Mouse (Mus musculus): ENCODE results near the gene Rec8. TPM values are rescaled to one million over a fixed set of nuclear protein-coding genes. Genes with fewer than 3 reads are reported as not detected.
A peak's percentile ranks its signal among the peaks of the same experiment; 100 is the strongest.

Rec8 gene
- polyA plus RNA-seq, 1 experiment from 2014 or later: 4.5 TPM

GRCm38 (mm10) chr14:55671486-55671832 lies 53.6 kb downstream of the Rec8 start:
- TF ChIP-seq EP300 (optimal IDR thresholded peaks at IDR 0.05): no peak
- DNase-seq (ENCODE audit: low spot score) (no peak), ATAC-seq (ENCODE audit: low FRiP score, low TSS enrichment) (peak; percentile 11; the same call in 1 of the 2 replicates)
- no peaks in the 10 kb centered on the region for H3K27me3 ChIP-seq (ENCODE audit: control insufficient read depth, insufficient read depth, low read length)
- WGBS: 0% methylated on average over 12 of the region's 12 CpGs
- peak overlapping the region; percentile 78 for H3K4me3 ChIP-seq (ENCODE audit: low read depth, low read length)
- no peaks in the 10 kb centered on the region for H3K9me3 ChIP-seq (ENCODE audit: control insufficient read depth, low read length)
- H3K36me3 ChIP-seq (ENCODE audit: control insufficient read depth, insufficient read depth, low read length): no peaks in the 10 kb centered on the region
- peaks cover 3% of the 10 kb centered on the region; the same call in 1 of the 2 replicates for H3K4me1 ChIP-seq (replicated peaks; ENCODE audit: control insufficient read depth, insufficient read depth)
- H3K4me2 ChIP-seq (replicated peaks; ENCODE audit: low read depth): peak overlapping the region; percentile 84
- peak overlapping the region; percentile 82 for H3K27ac ChIP-seq (replicated peaks)
- peak overlapping the region; percentile 84 for H3K9ac ChIP-seq (ENCODE audit: low read length)

GRCm38 (mm10) chr14:55671833-55672740 lies 54.2 kb downstream of the Rec8 start, which contains the start of the genes Gmpr2 and Nedd8:
TSS of gene Gmpr2 (plus strand) at chr14:55671941.
TSS of gene Nedd8 (minus strand) at chr14:55672124.
- Histone ChIP-seq H3K4me2 (replicated peaks; ENCODE audit: low read depth) (peak within 1 kb of the TSS; percentile 84), H3K4me3 (ENCODE audit: low read depth, low read length) (peak within 1 kb of the TSS; percentile 78), H3K9me3 (ENCODE audit: control insufficient read depth, low read length) (no peaks in the 10 kb centered on the region), H3K27me3 (ENCODE audit: control insufficient read depth, insufficient read depth, low read length) (no peaks in the 10 kb centered on the region), H3K9ac (ENCODE audit: low read length) (peak within 1 kb of the TSS; percentile 84), H3K36me3 (ENCODE audit: control insufficient read depth, insufficient read depth, low read length) (no peaks in the 10 kb centered on the region), H3K4me1 (replicated peaks; ENCODE audit: control insufficient read depth, insufficient read depth) (peaks cover 3% of the 10 kb centered on the region; the same call in 1 of the 2 replicates), H3K27ac (replicated peaks) (peak within 1 kb of the TSS; percentile 82)
- peak; percentile 89 for DNase-seq (ENCODE audit: low spot score)
- WGBS: 1% methylated on average over 38 of the region's 38 CpGs
- ATAC-seq (ENCODE audit: low FRiP score, low TSS enrichment): peak; percentile 97
- TF ChIP-seq EP300 (optimal IDR thresholded peaks at IDR 0.05): no peak
- TF ChIP-seq CTCF (IDR thresholded peaks at IDR 0.05; ENCODE audit: low read depth): no peak

- 68% methylated on average over 7 of the region's 7 CpGs for WGBS
- no peak for DNase-seq (ENCODE audit: low spot score)
- no peaks in the 10 kb centered on the region for H3K9me3 ChIP-seq (ENCODE audit: control insufficient read depth, low read length)
- no peaks in the 10 kb centered on the region for H3K27me3 ChIP-seq (ENCODE audit: control insufficient read depth, insufficient read depth, low read length)
- H3K9ac ChIP-seq (ENCODE audit: low read length): peak overlapping the region; percentile 84
- no peak overlapping the region; the same call in 1 of the 2 replicates for H3K27ac ChIP-seq (replicated peaks)
- no peaks in the 10 kb centered on the region; the same call in 1 of the 2 replicates for H3K36me3 ChIP-seq (ENCODE audit: control insufficient read depth, insufficient read depth, low read length)
- ATAC-seq (ENCODE audit: low FRiP score, low TSS enrichment): no peak
- TF ChIP-seq CTCF (IDR thresholded peaks at IDR 0.05; ENCODE audit: low read depth) (no peak), EP300 (optimal IDR thresholded peaks at IDR 0.05) (no peak)
- H3K4me2 ChIP-seq (replicated peaks; ENCODE audit: low read depth): peak overlapping the region; percentile 84
- H3K4me1 ChIP-seq (replicated peaks; ENCODE audit: control insufficient read depth, insufficient read depth): peaks cover 3% of the 10 kb centered on the region; the same call in 1 of the 2 replicates
- peak overlapping the region; percentile 78 for H3K4me3 ChIP-seq (ENCODE audit: low read depth, low read length)
Measured at GRCm38 (mm10) chr14:55672741-55673060, 54.9 kb downstream of the Rec8 start.

Other genes starting within 250 kb of the Rec8 start
- gene Dhrs4, start 139.3 kb upstream of the Rec8 start, polyA plus RNA-seq (2015; fragmentation: Nextera tagmentation; extraction: Ambion mirVana): 53.7 and 54.5 TPM in 2 replicates
- gene Carmil3, start 127.4 kb upstream of the Rec8 start, polyA plus RNA-seq (2015; fragmentation: Nextera tagmentation; extraction: Ambion mirVana): 0.46 and 0.81 TPM in 2 replicates
- 0.08 and 0.17 TPM in 2 replicates for gene Cpne6, start 107.6 kb upstream of the Rec8 start, polyA plus RNA-seq (2015; fragmentation: Nextera tagmentation; extraction: Ambion mirVana)
- 0.11 TPM in 1 of 2 replicates, not detected in the other for gene Nrl, start 93.1 kb upstream of the Rec8 start, polyA plus RNA-seq (2015; fragmentation: Nextera tagmentation; extraction: Ambion mirVana)
- 15.7 and 16.1 TPM in 2 replicates for gene Pck2, start 77.8 kb upstream of the Rec8 start, polyA plus RNA-seq (2015; fragmentation: Nextera tagmentation; extraction: Ambion mirVana)
- gene Dcaf11, start 58.0 kb upstream of the Rec8 start, polyA plus RNA-seq (2015; fragmentation: Nextera tagmentation; extraction: Ambion mirVana): 45.9 and 51.0 TPM in 2 replicates
- gene A730061H03Rik, start 57.6 kb upstream of the Rec8 start, polyA plus RNA-seq (2015; fragmentation: Nextera tagmentation; extraction: Ambion mirVana): 0.57 and 0.93 TPM in 2 replicates
- gene Fitm1, start 42.4 kb upstream of the Rec8 start, polyA plus RNA-seq (2015; fragmentation: Nextera tagmentation; extraction: Ambion mirVana): 0.30 and 0.35 TPM in 2 replicates
- 130 and 136 TPM in 2 replicates for gene Psme1, start 39.9 kb upstream of the Rec8 start, polyA plus RNA-seq (2015; fragmentation: Nextera tagmentation; extraction: Ambion mirVana)
- 13.1 and 14.5 TPM in 2 replicates for gene Emc9, start 32.7 kb upstream of the Rec8 start, polyA plus RNA-seq (2015; fragmentation: Nextera tagmentation; extraction: Ambion mirVana)
- gene Psme2, start 26.9 kb upstream of the Rec8 start, polyA plus RNA-seq (2015; fragmentation: Nextera tagmentation; extraction: Ambion mirVana): 268 and 316 TPM in 2 replicates
- 9.5 and 11.3 TPM in 2 replicates for gene Rnf31, start 26.3 kb upstream of the Rec8 start, polyA plus RNA-seq (2015; fragmentation: Nextera tagmentation; extraction: Ambion mirVana)
- 14.1 and 14.7 TPM in 2 replicates for gene Irf9, start 14.5 kb upstream of the Rec8 start, polyA plus RNA-seq (2015; fragmentation: Nextera tagmentation; extraction: Ambion mirVana)
- gene Ipo4, start 17.9 kb downstream of the Rec8 start, polyA plus RNA-seq (2015; fragmentation: Nextera tagmentation; extraction: Ambion mirVana): 28.8 and 38.3 TPM in 2 replicates
- gene Gm49378, start 19.9 kb downstream of the Rec8 start, polyA plus RNA-seq (2015; fragmentation: Nextera tagmentation; extraction: Ambion mirVana): 1.2 and 1.3 TPM in 2 replicates
- 71.7 and 75.6 TPM in 2 replicates for gene Tm9sf1, start 25.8 kb downstream of the Rec8 start, polyA plus RNA-seq (2015; fragmentation: Nextera tagmentation; extraction: Ambion mirVana)
- gene Tssk4, start 32.1 kb downstream of the Rec8 start, polyA plus RNA-seq (2015; fragmentation: Nextera tagmentation; extraction: Ambion mirVana): 0.46 and 0.57 TPM in 2 replicates
- gene Mdp1, start 42.5 kb downstream of the Rec8 start, polyA plus RNA-seq (2015; fragmentation: Nextera tagmentation; extraction: Ambion mirVana): 46.5 and 50.6 TPM in 2 replicates
- gene Gmpr2, start 53.9 kb downstream of the Rec8 start, polyA plus RNA-seq (2015; fragmentation: Nextera tagmentation; extraction: Ambion mirVana): 24.8 and 26.8 TPM in 2 replicates
- gene Nedd8, start 54.1 kb downstream of the Rec8 start, polyA plus RNA-seq (2015; fragmentation: Nextera tagmentation; extraction: Ambion mirVana): 402 and 425 TPM in 2 replicates
- 17.5 and 17.8 TPM in 2 replicates for gene Tinf2, start 63.8 kb downstream of the Rec8 start, polyA plus RNA-seq (2015; fragmentation: Nextera tagmentation; extraction: Ambion mirVana)
- 79.0 and 80.6 TPM in 2 replicates for gene Tgm1, start 95.9 kb downstream of the Rec8 start, polyA plus RNA-seq (2015; fragmentation: Nextera tagmentation; extraction: Ambion mirVana)
- gene Rabggta, start 104.2 kb downstream of the Rec8 start, polyA plus RNA-seq (2015; fragmentation: Nextera tagmentation; extraction: Ambion mirVana): 25.7 and 27.3 TPM in 2 replicates
- 92.3 and 99.5 TPM in 2 replicates for gene Dhrs1, start 127.7 kb downstream of the Rec8 start, polyA plus RNA-seq (2015; fragmentation: Nextera tagmentation; extraction: Ambion mirVana)
- 16.8 and 19.8 TPM in 2 replicates for gene Nop9, start 127.7 kb downstream of the Rec8 start, polyA plus RNA-seq (2015; fragmentation: Nextera tagmentation; extraction: Ambion mirVana)
- gene Cideb, start 140.4 kb downstream of the Rec8 start, polyA plus RNA-seq (2015; fragmentation: Nextera tagmentation; extraction: Ambion mirVana): 12.3 and 13.6 TPM in 2 replicates
- gene Ltb4r2, start 143.4 kb downstream of the Rec8 start, polyA plus RNA-seq (2015; fragmentation: Nextera tagmentation; extraction: Ambion mirVana): 3.2 and 3.8 TPM in 2 replicates
- 1.8 TPM in 2 replicates for gene Ltb4r1, start 147.9 kb downstream of the Rec8 start, polyA plus RNA-seq (2015; fragmentation: Nextera tagmentation; extraction: Ambion mirVana)
- gene Adcy4, start 166.1 kb downstream of the Rec8 start, polyA plus RNA-seq (2015; fragmentation: Nextera tagmentation; extraction: Ambion mirVana): 2.3 and 2.5 TPM in 2 replicates
- 8.7 and 13.2 TPM in 2 replicates for gene Ripk3, start 170.8 kb downstream of the Rec8 start, polyA plus RNA-seq (2015; fragmentation: Nextera tagmentation; extraction: Ambion mirVana)
- gene Nfatc4, start 205.1 kb downstream of the Rec8 start, polyA plus RNA-seq (2015; fragmentation: Nextera tagmentation; extraction: Ambion mirVana): 11.2 and 12.5 TPM in 2 replicates
- 2.8 and 3.2 TPM in 2 replicates for gene Nynrin, start 236.0 kb downstream of the Rec8 start, polyA plus RNA-seq (2015; fragmentation: Nextera tagmentation; extraction: Ambion mirVana)